In genomic region chr8:124397321-124398065, GRCm38 (mm10) we compare ENCODE assay signal across 13 mouse cellular contexts. TPM values are rescaled to one million over a fixed set of nuclear protein-coding genes. Genes with fewer than 3 reads are reported as not detected.
A peak's percentile ranks its signal among the peaks of the same experiment; 100 is the strongest.
DNase-seq lines count a peak whose midpoint lies in the region; ATAC-seq lines count a peak whose summit lies in the region.
"Had no signal": no experiment of that assay in that cellular context is flagged by ENCODE, and none has a peak within 500 bp of the region (broad histone marks: within the 10 kb centered on the region; RNA-seq: fewer than 3 reads in every experiment).

No protein-coding gene starts in this region.

- no peak overlapping the region for H3K4me2 ChIP-seq in kidney, embryonic 16.5 days (replicated peaks; ENCODE audit: low read depth, low read length)
- H3K4me2 ChIP-seq: hindbrain, embryonic 15.5 days had no signal

- DNase-seq in kidney, postnatal 14 days, result peak; percentile 12
- DNase-seq in Muller cell, postnatal 12 days (ENCODE audit: inconsistent ontology term), result peak; percentile 56
- peak; percentile 53 for DNase-seq in lung, postnatal 14 days
- no peak for DNase-seq in kidney, adult 8-10 months
- no peak for DNase-seq in heart, adult 8-10 months (ENCODE audit: low spot score)
- DNase-seq: gastrocnemius, postnatal 25 days; spleen, adult 18-20 months had no signal

- H3K27ac ChIP-seq in kidney, embryonic 16.5 days (ENCODE audit: low read length), result no peak overlapping the region
- H3K27ac ChIP-seq: hindbrain, embryonic 15.5 days had no signal

- no peaks in the 10 kb centered on the region; the same call in 1 of the 2 replicates for H3K9me3 ChIP-seq in kidney, embryonic 16.5 days (ENCODE audit: low read length)
- H3K9me3 ChIP-seq: hindbrain, embryonic 15.5 days had no signal

- no peak overlapping the region for H3K9ac ChIP-seq in kidney, embryonic 16.5 days (replicated peaks; ENCODE audit: low read length)
- H3K9ac ChIP-seq: hindbrain, embryonic 15.5 days had no signal

- no peaks in the 10 kb centered on the region for H3K36me3 ChIP-seq in kidney, embryonic 16.5 days (ENCODE audit: insufficient read depth, low read length)
- H3K36me3 ChIP-seq: hindbrain, embryonic 15.5 days had no signal

- WGBS in kidney, embryonic 16.5 days, result 78% methylated on average over 11 of the region's 11 CpGs

- no peaks in the 10 kb centered on the region for H3K27me3 ChIP-seq in kidney, embryonic 16.5 days (ENCODE audit: insufficient read depth, low read length)
- H3K27me3 ChIP-seq: hindbrain, embryonic 15.5 days had no signal

- no peak for ATAC-seq in kidney, embryonic 16.5 days (ENCODE audit: low FRiP score, low TSS enrichment)
- ATAC-seq in cerebellum, adult (ENCODE audit: insufficient number of reproducible peaks, low FRiP score, low TSS enrichment), result peak; percentile 31; the same call in 1 of the 2 replicates
- no peak for ATAC-seq in megakaryocyte progenitor cell, adult 5-6 weeks (replicated peaks; ENCODE audit: poor library complexity)
- ATAC-seq: CD4-positive, CD25-positive, alpha-beta regulatory T cell, adult 4 months had no signal

- H3K4me1 ChIP-seq in kidney, embryonic 16.5 days (ENCODE audit: insufficient read depth, low read length), result no peaks in the 10 kb centered on the region

- H3K4me3 ChIP-seq in kidney, embryonic 16.5 days (ENCODE audit: low read length), result no peak overlapping the region
- H3K4me3 ChIP-seq: hindbrain, embryonic 15.5 days had no signal

RNA-seq across cellular contexts. Expression of gene Pgbd5, which starts 42.0 kb away (rescaled TPM):
- 0.53 and 0.55 TPM in 2 replicates for polyA plus RNA-seq in kidney, embryonic 16.5 days (2015; fragmentation: Nextera tagmentation; extraction: Ambion mirVana)
- not detected in 2 replicates for total RNA-seq in megakaryocyte progenitor cell, adult 5-6 weeks (2015)
- total RNA-seq in megakaryocyte progenitor cell, adult 5-6 weeks (2017), result not detected in 2 replicates
- under 1 TPM; 0.41 to 0.66 (median 0.59) TPM for total RNA-seq in heart, adult 8-10 months (2022)
- total RNA-seq: monocyte, adult 5-6 weeks had no signal
- polyA plus RNA-seq: CD4-positive, CD25-positive, alpha-beta regulatory T cell, adult 4 months had no signal

Comparison
In these comparisons a context has a peak if more than half of its experiments do, and no peak if none do; other contexts are left out.
1. DNase-seq: peak in kidney, postnatal 14 days (single experiment), Muller cell, postnatal 12 days (single experiment) and lung, postnatal 14 days (single experiment); none in kidney, adult 8-10 months (0 of 2) and heart, adult 8-10 months (single experiment).